Mouse (Mus musculus) MEL (cell line): Measurements from ENCODE around the gene AC124502.3. TPM values are rescaled to one million over a fixed set of nuclear protein-coding genes. Genes with fewer than 3 reads are reported as not detected.

ENCODE experiments used
- DNase-seq: peaks from one replicate; pipeline ENCODE4 v3.0.0; 2011; ENCODE audit warnings: low read depth, low spot score
- H3K27ac ChIP-seq: 2 replicates; pipeline ENCODE4 v1.5.1; 2012; ENCODE audit warnings: low read depth, mild to moderate bottlenecking, control low read depth, low read length, moderate library complexity; ENCODE audit not compliant: control insufficient read depth
- H3K27me3 ChIP-seq, 2 experiments: fragments of 150-350 bp in 1 of 2; sonication (generic) in 1 of 2; 2 replicates each; pipeline ENCODE4 v1.6.1; 2012; ENCODE audit warnings: low read length in 2 of 2, mild to moderate bottlenecking in 2 of 2, improper control_type of control experiment in 1 of 2, moderate library complexity in 1 of 2; ENCODE audit not compliant: insufficient read depth in 2 of 2, control insufficient read depth in 1 of 2
- H3K36me3 ChIP-seq, 2 experiments: 2 replicates each; pipeline ENCODE4 v1.6.1; 2012 to 2014; ENCODE audit warnings: low read length in 2 of 2, improper control_type of control experiment in 1 of 2, inconsistent platforms in 1 of 2, mild to moderate bottlenecking in 1 of 2; ENCODE audit not compliant: insufficient read depth in 2 of 2, control insufficient read depth in 1 of 2
- H3K4me1 ChIP-seq, 2 experiments: fragments of 150-350 bp in 1 of 2; sonication (generic) in 1 of 2; 2 replicates each; pipeline ENCODE4 v1.6.1; 2012; ENCODE audit warnings: low read length in 2 of 2, improper control_type of control experiment in 1 of 2, mild to moderate bottlenecking in 1 of 2; ENCODE audit not compliant: insufficient read depth in 2 of 2, control insufficient read depth in 1 of 2
- H3K4me3 ChIP-seq, 2 experiments: fragments of 150-350 bp in 1 of 2; sonication (generic) in 1 of 2; 2 replicates each; pipeline ENCODE4 v1.5.1; 2012; ENCODE audit warnings: low read depth in 2 of 2, low read length in 2 of 2, mild to moderate bottlenecking in 2 of 2, moderate library complexity in 2 of 2, control low read depth in 1 of 2, improper control_type of control experiment in 1 of 2; ENCODE audit not compliant: control insufficient read depth in 1 of 2, insufficient read depth in 1 of 2
- H3K79me2 ChIP-seq: 2 replicates; pipeline ENCODE4 v1.6.1; 2012; ENCODE audit warnings: mild to moderate bottlenecking, low read length, moderate library complexity; ENCODE audit not compliant: control insufficient read depth, poor library complexity, insufficient read depth
- H3K9ac ChIP-seq: 2 replicates; pipeline ENCODE4 v1.6.1; 2012; ENCODE audit warnings: low read depth, mild to moderate bottlenecking, control low read depth, low read length, moderate library complexity; ENCODE audit not compliant: control insufficient read depth, poor library complexity, severe bottlenecking
- H3K9me3 ChIP-seq: fragments of 150-350 bp; sonication (generic); replicated peaks from 2 replicates; pipeline ENCODE4 v1.6.1; 2012; ENCODE audit warnings: mild to moderate bottlenecking, low read length, improper control_type of control experiment, moderate library complexity; ENCODE audit not compliant: insufficient read depth
- BHLHE40 ChIP-seq: IDR thresholded peaks from 2 replicates; pipeline ENCODE4 v1.6.1; 2012; ENCODE audit warnings: low read depth, mild to moderate bottlenecking, inconsistent platforms, low read length, improper control_type of control experiment, borderline replicate concordance
- CTCF ChIP-seq, 3 experiments: IDR thresholded peaks in 2 of 3; conservative IDR thresholded peaks in 1 of 3; 2 replicates each; pipeline ENCODE4 v1.5.1; 2011 to 2012; ENCODE audit warnings: low read length in 3 of 3, low read depth in 2 of 3, mild to moderate bottlenecking in 2 of 3, improper control_type of control experiment in 1 of 3, inconsistent platforms in 1 of 3, mixed read lengths in 1 of 3, moderate library complexity in 1 of 3; ENCODE audit not compliant: control insufficient read depth in 1 of 3, insufficient read depth in 1 of 3, poor library complexity in 1 of 3, severe bottlenecking in 1 of 3
- E2F4 ChIP-seq: IDR thresholded peaks from 2 replicates; pipeline ENCODE4 v1.6.1; 2011; ENCODE audit warnings: low read depth, low read length, improper control_type of control experiment, borderline replicate concordance
- ELF1 ChIP-seq: IDR thresholded peaks from 2 replicates; pipeline ENCODE4 v1.6.1; 2014; ENCODE audit warnings: low read depth, mild to moderate bottlenecking, inconsistent platforms, low read length, improper control_type of control experiment, moderate library complexity
- EP300 ChIP-seq, 2 experiments: IDR thresholded peaks; 2 replicates each; pipeline ENCODE4 v1.6.1; 2011; ENCODE audit warnings: improper control_type of control experiment in 2 of 2, low read length in 2 of 2, low read depth in 1 of 2, mild to moderate bottlenecking in 1 of 2
- GABPA ChIP-seq: IDR thresholded peaks from 2 replicates; pipeline ENCODE4 v1.6.1; 2012; ENCODE audit warnings: low read depth, mild to moderate bottlenecking, inconsistent platforms, low read length, improper control_type of control experiment, moderate library complexity
- HCFC1 ChIP-seq: IDR thresholded peaks from 2 replicates; pipeline ENCODE4 v1.6.1; 2012; ENCODE audit warnings: low read depth, mild to moderate bottlenecking, inconsistent platforms, low read length, improper control_type of control experiment, moderate library complexity
- MAZ ChIP-seq: IDR thresholded peaks from 2 replicates; pipeline ENCODE4 v1.6.1; 2012; ENCODE audit warnings: low read depth, mild to moderate bottlenecking, inconsistent platforms, low read length, improper control_type of control experiment
- MXI1 ChIP-seq: IDR thresholded peaks from 2 replicates; pipeline ENCODE4 v1.6.1; 2011; ENCODE audit warnings: mild to moderate bottlenecking, low read depth, low read length, improper control_type of control experiment
- MYB ChIP-seq: IDR thresholded peaks from 2 replicates; pipeline ENCODE4 v1.6.1; 2011; ENCODE audit warnings: mild to moderate bottlenecking, low read depth, low read length, improper control_type of control experiment
- MYC ChIP-seq: IDR thresholded peaks from 2 replicates; pipeline ENCODE4 v1.6.1; 2011; ENCODE audit warnings: low read depth, mild to moderate bottlenecking, low read length, improper control_type of control experiment, moderate library complexity
- NELFE ChIP-seq: IDR thresholded peaks from 2 replicates; pipeline ENCODE4 v1.6.1; 2011; ENCODE audit warnings: low read depth, low read length, improper control_type of control experiment
- NRF1 ChIP-seq: IDR thresholded peaks from 2 replicates; pipeline ENCODE4 v1.6.1; 2014; ENCODE audit warnings: low read depth, mild to moderate bottlenecking, inconsistent platforms, low read length, improper control_type of control experiment, moderate library complexity; ENCODE audit not compliant: poor library complexity, insufficient read depth, severe bottlenecking
- POLR2A ChIP-seq, 2 experiments: IDR thresholded peaks; 2 replicates each; pipeline ENCODE4 v1.6.1; 2011 to 2012; ENCODE audit warnings: low read length in 2 of 2, mild to moderate bottlenecking in 2 of 2, control low read depth in 1 of 2, improper control_type of control experiment in 1 of 2, low read depth in 1 of 2, moderate library complexity in 1 of 2; ENCODE audit not compliant: control insufficient read depth in 1 of 2, insufficient read depth in 1 of 2, poor library complexity in 1 of 2
- POLR2AphosphoS2 ChIP-seq: IDR thresholded peaks from 2 replicates; pipeline ENCODE4 v1.6.1; 2011; ENCODE audit warnings: low read length, improper control_type of control experiment
- POLR2AphosphoS5 ChIP-seq: IDR thresholded peaks from 2 replicates; pipeline ENCODE4 v1.6.1; 2012; ENCODE audit warnings: low read depth, borderline replicate concordance, mild to moderate bottlenecking, inconsistent platforms, low read length, moderate library complexity, mixed read lengths
- RAD21 ChIP-seq: IDR thresholded peaks from 2 replicates; pipeline ENCODE4 v1.6.1; 2011; ENCODE audit warnings: mild to moderate bottlenecking, low read depth, low read length, improper control_type of control experiment
- SMC3 ChIP-seq: IDR thresholded peaks from 2 replicates; pipeline ENCODE4 v1.6.1; 2011; ENCODE audit warnings: low read depth, low read length, improper control_type of control experiment
- TAL1 ChIP-seq: IDR thresholded peaks from 2 replicates; pipeline ENCODE4 v1.6.1; 2012; ENCODE audit warnings: mild to moderate bottlenecking, inconsistent platforms, low read length, moderate library complexity, mixed read lengths
- TCF12 ChIP-seq: IDR thresholded peaks from 2 replicates; pipeline ENCODE4 v1.6.1; 2014; ENCODE audit warnings: low read depth, mild to moderate bottlenecking, inconsistent platforms, low read length, improper control_type of control experiment, moderate library complexity
- UBTF ChIP-seq: IDR thresholded peaks from 2 replicates; pipeline ENCODE4 v1.6.1; 2012; ENCODE audit warnings: low read depth, mild to moderate bottlenecking, inconsistent platforms, low read length, improper control_type of control experiment, moderate library complexity, borderline replicate concordance; ENCODE audit not compliant: insufficient read depth
- USF2 ChIP-seq, 2 experiments: IDR thresholded peaks; 2 replicates each; pipeline ENCODE4 v1.6.1; 2011 to 2012; ENCODE audit warnings: improper control_type of control experiment in 2 of 2, low read length in 2 of 2, borderline replicate concordance in 1 of 2, inconsistent platforms in 1 of 2, low read depth in 1 of 2, mild to moderate bottlenecking in 1 of 2; ENCODE audit not compliant: insufficient read depth in 1 of 2
- ZMIZ1 ChIP-seq: IDR thresholded peaks from 2 replicates; pipeline ENCODE4 v1.6.1; 2012; ENCODE audit warnings: low read depth, mild to moderate bottlenecking, inconsistent platforms, low read length, improper control_type of control experiment, moderate library complexity
- ZNF384 ChIP-seq: IDR thresholded peaks from 2 replicates; pipeline ENCODE4 v1.6.1; 2012; ENCODE audit warnings: low read depth, mild to moderate bottlenecking, inconsistent platforms, low read length, improper control_type of control experiment
- polyA plus RNA-seq, 2 experiments: library from polyadenylated mRNA; stranded (reverse) in 1 of 2; unstranded in 1 of 2; fragments of >175 nt in 1 of 2; fragments of >200 nt in 1 of 2; gene quantifications; 2 replicates each; pipeline versions ENCODE4 v1.2.1 to v1.2.4; 2012; ENCODE audit warnings: low replicate concordance in 2 of 2, low read depth in 1 of 2; ENCODE audit not compliant: insufficient read length in 2 of 2, insufficient read depth in 1 of 2, missing spikeins in 1 of 2
- total RNA-seq: library from RNA; depleted of rRNA; stranded (reverse); fragments of 300-350 nt; gene quantifications from 2 replicates; pipeline ENCODE4 v1.2.3, GENCODE M21; 2012

The AC124502.3 gene
- total and polyA plus RNA-seq, 3 experiments, result 0.75 to 2.1 TPM; not detected in 1

DNA sequence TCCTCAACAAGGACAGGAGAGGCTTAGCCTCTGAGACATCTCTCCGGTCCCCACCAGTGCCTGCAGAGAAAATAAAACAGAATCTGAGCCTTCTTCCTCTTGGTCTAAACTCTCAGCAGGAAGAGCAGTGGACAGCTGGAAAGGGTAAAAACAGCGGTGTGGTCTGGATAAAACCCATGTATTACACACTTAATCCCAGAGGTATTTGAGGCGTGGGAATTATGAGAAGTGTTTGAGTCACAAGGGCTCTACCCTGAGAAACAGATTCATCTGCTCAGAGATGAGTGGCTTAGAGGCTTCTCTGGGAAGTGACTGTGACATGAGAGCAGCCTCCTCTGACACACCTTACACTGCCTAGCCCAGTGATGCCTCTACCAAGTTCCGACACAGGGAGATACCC, 21.1 kb upstream of the AC124502.3 start:
- H3K9ac ChIP-seq, result no peak overlapping the region
- TF ChIP-seq EP300 (IDR thresholded peaks at IDR 0.05; ENCODE audit: low read depth in 1 of 2, low read length in 2 of 2) (no peak), MXI1 (no peak), POLR2AphosphoS5 (no peak), TAL1 (no peak), POLR2A (IDR thresholded peaks at IDR 0.05; ENCODE audit: control insufficient read depth in 1 of 2, insufficient read depth in 1 of 2, low read depth in 1 of 2, low read length in 2 of 2, poor library complexity in 1 of 2) (no peak), MAZ (no peak), GABPA (no peak), MYC (no peak), BHLHE40 (no peak), CTCF (IDR thresholded peaks at IDR 0.05 in 2 of 3, conservative IDR thresholded peaks at IDR 0.05 in 1 of 3; ENCODE audit: control insufficient read depth in 1 of 3, insufficient read depth in 1 of 3, low read depth in 2 of 3, low read length in 3 of 3, poor library complexity in 1 of 3, severe bottlenecking in 1 of 3) (no peak), SMC3 (no peak)
- H3K36me3 ChIP-seq, result peaks cover 0 to 3% of the 10 kb centered on the region in 2 experiments; a peak in 1 of 4 replicates
- peaks cover 0 to 8% of the 10 kb centered on the region in 2 experiments; a peak in 2 of 4 replicates for H3K4me1 ChIP-seq
- DNase-seq, result no peak
- H3K79me2 ChIP-seq, result no peaks in the 10 kb centered on the region
- H3K4me3 ChIP-seq, result no peak overlapping the region
- no peaks in the 10 kb centered on the region for H3K27me3 ChIP-seq
- no peaks in the 10 kb centered on the region for H3K9me3 ChIP-seq
- H3K27ac ChIP-seq, result no peak overlapping the region

DNA sequence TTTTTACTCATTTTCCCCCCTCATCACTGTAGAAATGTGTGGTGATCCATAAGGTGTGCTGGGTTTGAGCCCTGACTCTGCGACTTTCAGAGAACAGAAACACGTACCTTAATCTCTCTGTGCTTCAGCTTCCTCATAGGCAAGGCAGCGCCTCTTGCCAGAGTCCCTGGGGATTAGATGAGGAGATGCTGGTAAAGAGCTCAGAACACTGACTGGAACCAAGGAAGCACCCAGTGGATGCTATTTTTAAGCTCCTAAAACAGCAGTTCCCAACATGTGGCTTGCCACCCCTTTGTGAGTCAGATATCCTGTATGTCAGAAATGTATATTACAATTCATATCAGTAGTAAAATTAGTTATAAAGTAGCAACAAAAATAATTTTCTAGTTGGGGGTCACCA, 20.5 kb upstream of the AC124502.3 start:
- peaks cover 0 to 5% of the 10 kb centered on the region in 2 experiments; a peak in 1 of 4 replicates for H3K36me3 ChIP-seq
- H3K4me1 ChIP-seq, result peaks cover 0 to 8% of the 10 kb centered on the region in 2 experiments; a peak in 2 of 4 replicates
- DNase-seq, result no peak
- no peak overlapping the region for H3K27ac ChIP-seq
- TF ChIP-seq MYC (no peak), CTCF (IDR thresholded peaks at IDR 0.05 in 2 of 3, conservative IDR thresholded peaks at IDR 0.05 in 1 of 3; ENCODE audit: control insufficient read depth in 1 of 3, insufficient read depth in 1 of 3, low read depth in 2 of 3, low read length in 3 of 3, poor library complexity in 1 of 3, severe bottlenecking in 1 of 3) (no peak)
- no peak overlapping the region for H3K9ac ChIP-seq
- no peaks in the 10 kb centered on the region for H3K79me2 ChIP-seq
- H3K4me3 ChIP-seq, result no peak overlapping the region
- no peaks in the 10 kb centered on the region for H3K9me3 ChIP-seq
- no peaks in the 10 kb centered on the region for H3K27me3 ChIP-seq

DNA sequence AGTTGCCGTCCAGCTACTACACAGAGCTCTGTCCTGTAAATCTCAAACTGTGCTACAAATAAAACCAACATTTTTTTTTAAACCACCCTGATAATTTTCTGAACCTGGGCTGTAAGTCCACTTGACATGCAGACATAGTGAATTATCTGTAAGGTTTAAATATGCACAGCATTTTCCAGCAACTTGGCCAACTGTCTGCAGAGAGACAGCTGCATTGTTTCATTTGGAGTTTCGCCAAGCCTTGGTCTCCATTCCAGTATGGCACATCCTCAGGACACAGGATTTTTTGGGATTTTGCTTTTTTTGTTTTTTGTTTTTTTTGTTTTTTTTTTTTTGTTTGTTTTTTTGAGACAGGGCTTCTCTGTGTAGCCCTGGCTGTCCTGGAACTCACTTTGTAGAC, 17.3 kb upstream of the AC124502.3 start:
- Histone ChIP-seq H3K36me3 (peaks cover 0 to 5% of the 10 kb centered on the region in 2 experiments; a peak in 1 of 4 replicates), H3K27ac (no peak overlapping the region), H3K79me2 (no peaks in the 10 kb centered on the region; the same call in 1 of the 2 replicates), H3K9ac (no peak overlapping the region), H3K9me3 (no peaks in the 10 kb centered on the region), H3K4me1 (peaks cover 0 to 6% of the 10 kb centered on the region in 2 experiments; a peak in 2 of 4 replicates), H3K27me3 (no peaks in the 10 kb centered on the region), H3K4me3 (no peak overlapping the region)
- no peak for DNase-seq
- TF ChIP-seq ELF1 (no peak), NRF1 (no peak), E2F4 (no peak), EP300 (IDR thresholded peaks at IDR 0.05; ENCODE audit: low read depth in 1 of 2, low read length in 2 of 2) (no peak), HCFC1 (no peak), POLR2A (IDR thresholded peaks at IDR 0.05; ENCODE audit: control insufficient read depth in 1 of 2, insufficient read depth in 1 of 2, low read depth in 1 of 2, low read length in 2 of 2, poor library complexity in 1 of 2) (no peak), USF2 (IDR thresholded peaks at IDR 0.05; ENCODE audit: borderline replicate concordance in 1 of 2, insufficient read depth in 1 of 2, low read depth in 1 of 2, low read length in 2 of 2) (no peak), MAZ (no peak), TAL1 (no peak), RAD21 (no peak), POLR2AphosphoS2 (no peak), ZNF384 (no peak), TCF12 (no peak), BHLHE40 (no peak), MYB (no peak), UBTF (no peak), NELFE (no peak), ZMIZ1 (no peak)
